Mouse (Mus musculus) CH12.LX (cell line): ENCODE measurements around the gene Slc13a4. TPM values are rescaled to one million over a fixed set of nuclear protein-coding genes. Genes with fewer than 3 reads are reported as not detected.

Source experiments
- DNase-seq: peaks from one replicate; pipeline ENCODE4 v3.0.0-alpha.2; 2013; ENCODE audit errors: extremely low read depth
- H3K27ac ChIP-seq: 2 replicates; pipeline ENCODE4 v1.5.1; 2012; ENCODE audit warnings: low read depth, mild to moderate bottlenecking, control low read depth, moderate library complexity; ENCODE audit not compliant: insufficient read depth
- H3K27me3 ChIP-seq: replicated peaks from 2 replicates; pipeline ENCODE3; 2012; ENCODE audit warnings: inconsistent platforms
- H3K36me3 ChIP-seq, 2 experiments: replicated peaks in 1 of 2; 2 replicates each; pipeline versions ENCODE3 to v1.6.1; 2012; ENCODE audit warnings: inconsistent platforms in 1 of 2, low read length in 1 of 2, mild to moderate bottlenecking in 1 of 2, mixed read lengths in 1 of 2, moderate library complexity in 1 of 2; ENCODE audit not compliant: control insufficient read depth in 1 of 2, insufficient read depth in 1 of 2
- H3K4me1 ChIP-seq, 2 experiments: 2 replicates each; pipeline ENCODE4 v1.6.1; 2012; ENCODE audit warnings: inconsistent platforms in 1 of 2, moderate library complexity in 1 of 2; ENCODE audit not compliant: insufficient read depth in 2 of 2, control insufficient read depth in 1 of 2
- H3K4me2 ChIP-seq: 2 replicates; pipeline ENCODE4 v1.6.1; 2012; ENCODE audit warnings: low read depth, mild to moderate bottlenecking, control low read depth; ENCODE audit not compliant: poor library complexity, insufficient read depth, severe bottlenecking
- H3K4me3 ChIP-seq, 3 experiments: fragments of 150-350 bp in 1 of 3; sonication (generic) in 1 of 3; replicated peaks in 1 of 3; 2 replicates each; pipeline versions ENCODE3 to v1.5.1; 2011 to 2012; ENCODE audit warnings: low read depth in 2 of 3, low read length in 2 of 3, mild to moderate bottlenecking in 2 of 3, moderate library complexity in 2 of 3, control low read depth in 1 of 3, improper control_type of control experiment in 1 of 3, inconsistent platforms in 1 of 3, mixed read lengths in 1 of 3; ENCODE audit not compliant: poor library complexity in 1 of 3
- H3K79me2 ChIP-seq: replicated peaks from 2 replicates; pipeline ENCODE4 v1.6.1; 2012; ENCODE audit warnings: mild to moderate bottlenecking, moderate library complexity; ENCODE audit not compliant: control insufficient read depth, poor library complexity, insufficient read depth, severe bottlenecking; ENCODE audit errors: extremely low read depth
- H3K9ac ChIP-seq: 2 replicates; pipeline ENCODE4 v1.6.1; 2012; ENCODE audit warnings: low read depth, mild to moderate bottlenecking, control low read depth, moderate library complexity; ENCODE audit not compliant: insufficient read depth
- H3K9me3 ChIP-seq: replicated peaks from 2 replicates; pipeline ENCODE3; 2012; ENCODE audit warnings: low read length, inconsistent platforms, mixed read lengths
- BHLHE40 ChIP-seq: IDR thresholded peaks from 2 replicates; pipeline ENCODE4 v1.6.1; 2011; ENCODE audit warnings: mild to moderate bottlenecking, low read depth, low read length, improper control_type of control experiment
- ELF1 ChIP-seq: IDR thresholded peaks from 2 replicates; pipeline ENCODE4 v1.6.1; 2014; ENCODE audit warnings: low read depth, mild to moderate bottlenecking, inconsistent platforms, low read length, improper control_type of control experiment
- EP300 ChIP-seq: IDR thresholded peaks from 2 replicates; pipeline ENCODE4 v1.6.1; 2011; ENCODE audit warnings: low read length, improper control_type of control experiment
- GABPA ChIP-seq: IDR thresholded peaks from 2 replicates; pipeline ENCODE4 v1.6.1; 2012; ENCODE audit warnings: low read depth, low read length, improper control_type of control experiment, inconsistent platforms; ENCODE audit not compliant: insufficient replicate concordance
- HCFC1 ChIP-seq: IDR thresholded peaks from 2 replicates; pipeline ENCODE4 v1.6.1; 2012; ENCODE audit warnings: low read depth, mild to moderate bottlenecking, inconsistent platforms, low read length, improper control_type of control experiment
- JUN ChIP-seq: IDR thresholded peaks from 2 replicates; pipeline ENCODE4 v1.6.1; 2011; ENCODE audit warnings: low read depth, mild to moderate bottlenecking, low read length, improper control_type of control experiment, moderate library complexity; ENCODE audit not compliant: insufficient read depth
- JUND ChIP-seq: conservative IDR thresholded peaks from 2 replicates; pipeline ENCODE4 v1.6.1; 2011; ENCODE audit warnings: low read depth, low read length, improper control_type of control experiment
- MAFK ChIP-seq: IDR thresholded peaks from 2 replicates; pipeline ENCODE4 v1.6.1; 2011; ENCODE audit warnings: low read length, improper control_type of control experiment; ENCODE audit not compliant: insufficient replicate concordance
- MAX ChIP-seq: IDR thresholded peaks from 2 replicates; pipeline ENCODE4 v1.6.1; 2011; ENCODE audit warnings: low read length, improper control_type of control experiment
- MAZ ChIP-seq: IDR thresholded peaks from 2 replicates; pipeline ENCODE4 v1.6.1; 2012; ENCODE audit warnings: low read depth, mild to moderate bottlenecking, inconsistent platforms, low read length, improper control_type of control experiment, moderate library complexity
- MEF2A ChIP-seq: IDR thresholded peaks from 2 replicates; pipeline ENCODE4 v1.6.1; 2014; ENCODE audit warnings: low read depth, mild to moderate bottlenecking, inconsistent platforms, low read length, improper control_type of control experiment, borderline replicate concordance
- NRF1 ChIP-seq: IDR thresholded peaks from 2 replicates; pipeline ENCODE4 v1.6.1; 2014; ENCODE audit warnings: low read depth, mild to moderate bottlenecking, inconsistent platforms, low read length, improper control_type of control experiment, moderate library complexity
- POLR2AphosphoS2 ChIP-seq: IDR thresholded peaks from 2 replicates; pipeline ENCODE4 v1.6.1; 2011; ENCODE audit warnings: low read depth, low read length, improper control_type of control experiment
- SMC3 ChIP-seq: IDR thresholded peaks from 2 replicates; pipeline ENCODE4 v1.6.1; 2011; ENCODE audit warnings: low read depth, low read length, improper control_type of control experiment
- UBTF ChIP-seq: IDR thresholded peaks from 2 replicates; pipeline ENCODE4 v1.6.1; 2012; ENCODE audit warnings: low read depth, mild to moderate bottlenecking, inconsistent platforms, low read length, improper control_type of control experiment, moderate library complexity
- USF1 ChIP-seq: IDR thresholded peaks from 2 replicates; pipeline ENCODE4 v1.6.1; 2014; ENCODE audit warnings: low read depth, mild to moderate bottlenecking, inconsistent platforms, low read length, improper control_type of control experiment
- ZC3H11A ChIP-seq: IDR thresholded peaks from 2 replicates; pipeline ENCODE4 v1.6.1; 2012; ENCODE audit warnings: low read depth, mild to moderate bottlenecking, inconsistent platforms, low read length, improper control_type of control experiment
- ZKSCAN1 ChIP-seq: IDR thresholded peaks from 2 replicates; pipeline ENCODE4 v1.6.1; 2012; ENCODE audit warnings: low read depth, inconsistent platforms, low read length, improper control_type of control experiment, borderline replicate concordance
- ZMIZ1 ChIP-seq: IDR thresholded peaks from 2 replicates; pipeline ENCODE4 v1.6.1; 2012; ENCODE audit warnings: low read depth, mild to moderate bottlenecking, inconsistent platforms, low read length, improper control_type of control experiment
- dilution Hi-C: fragments of 300-500 bp; cut with MboI; formaldehyde crosslinking; loops from 2 replicates; pipeline ENCODE4 v1.14.3; 2020; ENCODE audit warnings: low sequenced_read_pairs; ENCODE audit not compliant: extremely low pct_unique_long_range_greater_than_20kb, extremely low pct_ligation_motif_present
- in situ Hi-C: fragments of 300-500 bp; cut with MboI; formaldehyde crosslinking; loops from 3 replicates; pipeline ENCODE4 v1.14.3; 2019; ENCODE audit warnings: low sequenced_read_pairs, low pct_ligation_motif_present, low pct_unique_long_range_greater_than_20kb, mixed read lengths
- polyA plus RNA-seq: library from polyadenylated mRNA; unstranded; fragments of >175 nt; gene quantifications from 2 replicates; pipeline ENCODE4 v1.2.1, GENCODE M21; 2012; ENCODE audit warnings: low read depth; ENCODE audit not compliant: insufficient read length
- total RNA-seq, 2 experiments: library from RNA; depleted of rRNA; stranded (reverse); fragments of 300-350 nt in 1 of 2; fragments of >200 nt in 1 of 2; gene quantifications; 2 replicates each; pipeline ENCODE4 v1.2.3; 2012 to 2014

Slc13a4 gene
- total and polyA plus RNA-seq, 3 experiments, result not detected

GRCm38 (mm10) chr6:35354622-35354998, 46.7 kb upstream of the Slc13a4 start:
- in situ Hi-C loops (no loop called here), dilution Hi-C loops (no loop called here)
- Histone ChIP-seq H3K4me3 (no peak overlapping the region), H3K4me2 (no peak overlapping the region), H3K27ac (no peak overlapping the region), H3K27me3 (peaks cover 4% of the 10 kb centered on the region), H3K9ac (no peak overlapping the region), H3K79me2 (no peaks in the 10 kb centered on the region), H3K9me3 (peaks cover 3% of the 10 kb centered on the region), H3K36me3 (no peaks in the 10 kb centered on the region), H3K4me1 (no peaks in the 10 kb centered on the region)
- no peak for DNase-seq
- no peak for TF ChIP-seq JUN
- no peak for TF ChIP-seq BHLHE40
- no peak for TF ChIP-seq HCFC1
- TF ChIP-seq ZMIZ1, result no peak

DNA sequence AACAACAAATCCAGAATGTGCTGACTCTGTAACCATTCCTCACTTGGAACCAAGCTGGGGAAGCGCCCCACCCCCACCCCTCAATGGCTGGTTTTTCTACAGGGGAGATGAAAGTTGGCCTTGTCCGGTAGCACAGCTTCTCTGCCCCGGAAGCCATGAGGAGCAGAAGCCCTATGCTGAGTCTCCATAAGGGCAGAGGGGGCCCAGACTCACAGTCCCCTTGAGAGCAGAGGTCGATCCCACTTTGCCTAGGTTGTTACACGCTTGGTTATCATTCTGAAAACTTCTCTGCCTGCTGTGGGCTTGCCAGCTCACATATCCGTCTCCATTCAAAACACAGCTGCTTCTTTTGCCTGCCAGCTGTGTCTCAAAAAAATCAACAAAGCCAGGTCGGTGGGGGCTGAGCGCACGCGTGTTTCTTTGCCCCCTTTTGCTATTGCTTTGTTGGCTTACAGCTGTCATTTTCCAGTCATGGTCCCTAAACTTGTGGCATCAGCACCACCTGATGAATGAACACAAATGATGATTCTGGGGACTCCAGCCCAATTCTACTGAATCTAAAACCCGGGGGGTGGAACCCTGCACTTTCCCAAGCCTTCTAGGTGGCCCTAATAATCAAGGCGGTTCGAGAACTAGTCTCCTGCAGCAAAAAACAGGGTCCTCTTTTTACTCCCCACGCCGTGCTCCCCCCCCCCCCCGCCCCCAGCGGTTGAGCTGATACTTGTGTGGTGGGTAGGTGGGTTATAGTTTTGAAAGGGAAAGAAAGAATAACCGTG, 46.1 kb upstream of the Slc13a4 start:
- no peak for TF ChIP-seq NRF1
- no peak for TF ChIP-seq POLR2AphosphoS2
- no peak for TF ChIP-seq MAFK
- TF ChIP-seq ZC3H11A, result no peak
- TF ChIP-seq MAX, result no peak
- no peak for TF ChIP-seq GABPA
- TF ChIP-seq SMC3, result no peak
- TF ChIP-seq MEF2A, result no peak
- no peak for TF ChIP-seq EP300
- TF ChIP-seq MAZ, result no peak
- TF ChIP-seq JUND, result no peak
- no peak for TF ChIP-seq ZKSCAN1
- no peak for TF ChIP-seq USF1
- TF ChIP-seq ELF1, result no peak
- no peak for TF ChIP-seq UBTF
- TF ChIP-seq, all 38 proteins: peak for 0
- H3K4me3 ChIP-seq, result no peak overlapping the region
- no peaks in the 10 kb centered on the region for H3K79me2 ChIP-seq
- H3K4me2 ChIP-seq, result peak overlapping the region; percentile 19; the same call in 1 of the 2 replicates
- no peak for DNase-seq
- no peaks in the 10 kb centered on the region for H3K36me3 ChIP-seq
- no peak overlapping the region for H3K27ac ChIP-seq
- peaks cover 4% of the 10 kb centered on the region for H3K27me3 ChIP-seq
- peaks cover 2% of the 10 kb centered on the region for H3K9me3 ChIP-seq
- dilution Hi-C loops (no loop called here), in situ Hi-C loops (no loop called here)
- no peak overlapping the region for H3K9ac ChIP-seq
- no peaks in the 10 kb centered on the region for H3K4me1 ChIP-seq
